Mouse (Mus musculus) CH12.LX (cell line): Measurements from ENCODE around the gene Hsp90ab1.

ENCODE experiments used
- CTCF ChIP-seq, 2 experiments: IDR thresholded peaks in 1 of 2; conservative IDR thresholded peaks in 1 of 2; 2 replicates each; pipeline ENCODE4 v1.5.1; 2011 to 2012; ENCODE audit warnings: low read depth in 2 of 2, low read length in 2 of 2, improper control_type of control experiment in 1 of 2, inconsistent platforms in 1 of 2, mild to moderate bottlenecking in 1 of 2, moderate library complexity in 1 of 2
- POLR2AphosphoS2 ChIP-seq: IDR thresholded peaks from 2 replicates; pipeline ENCODE4 v1.6.1; 2011; ENCODE audit warnings: low read depth, low read length, improper control_type of control experiment
- ZKSCAN1 ChIP-seq: IDR thresholded peaks from 2 replicates; pipeline ENCODE4 v1.6.1; 2012; ENCODE audit warnings: low read depth, inconsistent platforms, low read length, improper control_type of control experiment, borderline replicate concordance

GRCm38 (mm10) chr17:45563655-45564530 is 9.2 kb downstream of the Hsp90ab1 start, which contains the start of gene Slc35b2:
- TF ChIP-seq CTCF (conservative IDR thresholded peaks at IDR 0.05 in 1 of 2, IDR thresholded peaks at IDR 0.05 in 1 of 2; ENCODE audit: low read depth in 2 of 2, low read length in 2 of 2) = peak in 1 of 2 experiments; percentile 85; a peak in 2 of 4 replicates
- TF ChIP-seq ZKSCAN1 = no peak
- peak; percentile 94 for TF ChIP-seq POLR2AphosphoS2
